Mouse (Mus musculus) midbrain, embryonic 13.5 days (tissue): ENCODE results near the gene Arf1. TPM values are rescaled to one million over a fixed set of nuclear protein-coding genes. Genes with fewer than 3 reads are reported as not detected.

Source experiments
- ATAC-seq: fragments of 200-750 bp; cut with Nextera tagmentation; 2 replicates; pipeline ENCODE4 v1.8.0; 2017; ENCODE audit warnings: mild to moderate bottlenecking, moderate TSS enrichment, moderate library complexity
- H3K27ac ChIP-seq: fragments of 300-500 bp; sonication (generic); 2 replicates; pipeline ENCODE4 v1.5.1; 2015; ENCODE audit warnings: inconsistent platforms, mild to moderate bottlenecking, moderate library complexity
- H3K27me3 ChIP-seq: fragments of 300-500 bp; sonication (generic); 2 replicates; pipeline ENCODE4 v1.6.1; 2015; ENCODE audit warnings: mild to moderate bottlenecking, inconsistent platforms
- H3K36me3 ChIP-seq: fragments of 300-500 bp; sonication (generic); 2 replicates; pipeline ENCODE4 v1.6.1; 2015; ENCODE audit warnings: mild to moderate bottlenecking, inconsistent platforms
- H3K4me1 ChIP-seq: fragments of 300-500 bp; sonication (generic); replicated peaks from 2 replicates; pipeline ENCODE4 v1.6.1; 2015; ENCODE audit warnings: inconsistent platforms
- H3K4me2 ChIP-seq: fragments of 300-500 bp; sonication (generic); replicated peaks from 2 replicates; pipeline ENCODE4 v1.6.1; 2015; ENCODE audit warnings: moderate library complexity, mild to moderate bottlenecking, inconsistent platforms
- H3K4me3 ChIP-seq: fragments of 300-500 bp; sonication (generic); replicated peaks from 2 replicates; pipeline ENCODE4 v1.5.1; 2015; ENCODE audit warnings: mild to moderate bottlenecking, inconsistent platforms
- H3K9ac ChIP-seq: fragments of 300-500 bp; sonication (generic); replicated peaks from 2 replicates; pipeline ENCODE4 v1.6.1; 2015; ENCODE audit warnings: mild to moderate bottlenecking, inconsistent platforms
- H3K9me3 ChIP-seq: fragments of 300-500 bp; sonication (generic); 2 replicates; pipeline ENCODE4 v1.6.1; 2016; ENCODE audit warnings: mild to moderate bottlenecking, inconsistent platforms
- WGBS: fragments of 180-500 bp; shearing (Covaris S2); methylation state at CpG from one replicate; pipeline ENCODE4 v1.1.7; 2015; 5-methylcytosine and 5-hydroxymethylcytosine counted together
- polyA plus RNA-seq: library from polyadenylated mRNA; unstranded; fragments of >200 nt; fragmentation: Nextera tagmentation; extraction: Ambion mirVana; gene quantifications from 2 replicates; pipeline ENCODE4 v1.2.1, GENCODE M21; 2015

Arf1 gene
- 602 and 607 TPM in 2 replicates for polyA plus RNA-seq

- H3K36me3 ChIP-seq = no peaks in the 10 kb centered on the region; the same call in 1 of the 2 replicates
- 5% methylated on average over 55 of the region's 59 CpGs for WGBS
- H3K27ac ChIP-seq = peak within 1 kb of the TSS; percentile 95
- H3K9ac ChIP-seq = peak within 1 kb of the TSS; percentile 99
- H3K4me2 ChIP-seq = peak within 1 kb of the TSS; percentile 98
- peak within 1 kb of the TSS; percentile 100 for H3K4me3 ChIP-seq
- peak; percentile 95 for ATAC-seq
- no peaks in the 10 kb centered on the region for H3K27me3 ChIP-seq
- peaks cover 44% of the 10 kb centered on the region for H3K4me1 ChIP-seq
- no peaks in the 10 kb centered on the region for H3K9me3 ChIP-seq
These were observed at the start of gene Arf1 for GRCm38 (mm10) chr11:59228122-59228953. Gene Arf1 (minus strand): TSS chr11:59228270.

GRCm38 (mm10) chr11:59276877-59277276 is 48.8 kb upstream of the Arf1 start:
- no peaks in the 10 kb centered on the region for H3K4me1 ChIP-seq
- no peaks in the 10 kb centered on the region for H3K36me3 ChIP-seq
- H3K4me3 ChIP-seq = no peak overlapping the region
- no peak for ATAC-seq
- H3K9me3 ChIP-seq = no peaks in the 10 kb centered on the region
- WGBS = 40% methylated on average over 2 of the region's 2 CpGs
- no peak overlapping the region for H3K9ac ChIP-seq
- H3K4me2 ChIP-seq = no peak overlapping the region
- H3K27me3 ChIP-seq = peaks cover 56% of the 10 kb centered on the region
- no peak overlapping the region for H3K27ac ChIP-seq

GRCm38 (mm10) chr11:59274184-59274583 is 46.1 kb upstream of the Arf1 start:
- Histone ChIP-seq H3K4me1 (no peaks in the 10 kb centered on the region), H3K27ac (no peak overlapping the region), H3K4me3 (no peak overlapping the region), H3K27me3 (peaks cover 48% of the 10 kb centered on the region), H3K36me3 (no peaks in the 10 kb centered on the region), H3K9me3 (0 out of 2 replicates have a peak, but pooled peaks cover 2% of the 10 kb centered on the region), H3K9ac (no peak overlapping the region), H3K4me2 (no peak overlapping the region)
- WGBS = 85% methylated on average over 3 of the region's 3 CpGs
- no peak for ATAC-seq

- Histone ChIP-seq H3K36me3 (no peaks in the 10 kb centered on the region), H3K27me3 (peaks cover 61% of the 10 kb centered on the region), H3K4me1 (peaks cover 22% of the 10 kb centered on the region), H3K27ac (no peak overlapping the region), H3K4me3 (no peak overlapping the region), H3K9me3 (peaks cover 5% of the 10 kb centered on the region; the same call in 1 of the 2 replicates), H3K4me2 (no peak overlapping the region), H3K9ac (no peak overlapping the region)
- no peak for ATAC-seq
- 20% methylated on average over 6 of the region's 6 CpGs for WGBS
These were observed 38.7 kb upstream of the Arf1 start for GRCm38 (mm10) chr11:59266727-59267126.

GRCm38 (mm10) chr11:59265154-59265813 is 37.2 kb upstream of the Arf1 start:
- 0 out of 2 replicates have a peak, but pooled peaks have one; percentile 7 for ATAC-seq
- H3K4me2 ChIP-seq = no peak overlapping the region
- H3K4me3 ChIP-seq = no peak overlapping the region
- H3K9me3 ChIP-seq = peaks cover 5% of the 10 kb centered on the region; the same call in 1 of the 2 replicates
- H3K36me3 ChIP-seq = no peaks in the 10 kb centered on the region
- H3K4me1 ChIP-seq = peaks cover 22% of the 10 kb centered on the region
- WGBS = 53% methylated on average over 8 of the region's 8 CpGs
- peak overlapping the region; percentile 7; the same call in 1 of the 2 replicates for H3K27ac ChIP-seq
- H3K27me3 ChIP-seq = peaks cover 70% of the 10 kb centered on the region
- H3K9ac ChIP-seq = no peak overlapping the region

GRCm38 (mm10) chr11:59264593-59264992 is 36.5 kb upstream of the Arf1 start:
- Histone ChIP-seq H3K9ac (peak overlapping the region; percentile 72), H3K27ac (peak overlapping the region; percentile 74), H3K4me1 (peaks cover 22% of the 10 kb centered on the region), H3K9me3 (peaks cover 3% of the 10 kb centered on the region; the same call in 1 of the 2 replicates), H3K36me3 (no peaks in the 10 kb centered on the region), H3K4me3 (peak overlapping the region; percentile 50), H3K4me2 (peak overlapping the region; percentile 75), H3K27me3 (peaks cover 77% of the 10 kb centered on the region)
- peak; percentile 66 for ATAC-seq
- WGBS = 1% methylated on average over 8 of the region's 8 CpGs

- Histone ChIP-seq H3K4me1 (peaks cover 22% of the 10 kb centered on the region), H3K9ac (peak overlapping the region; percentile 72), H3K4me3 (peak overlapping the region; percentile 50), H3K27me3 (peaks cover 77% of the 10 kb centered on the region), H3K36me3 (no peaks in the 10 kb centered on the region), H3K9me3 (peaks cover 3% of the 10 kb centered on the region; the same call in 1 of the 2 replicates), H3K4me2 (peak overlapping the region; percentile 75), H3K27ac (peak overlapping the region; percentile 74)
- WGBS = under 1% methylated on average over 56 of the region's 56 CpGs
- ATAC-seq = peak; percentile 92
These were observed 35.9 kb upstream of the Arf1 start for GRCm38 (mm10) chr11:59263870-59264563.

GRCm38 (mm10) chr11:59262308-59262707 is 34.2 kb upstream of the Arf1 start:
- Histone ChIP-seq H3K36me3 (no peaks in the 10 kb centered on the region), H3K9ac (no peak overlapping the region), H3K4me3 (no peak overlapping the region), H3K4me1 (peaks cover 22% of the 10 kb centered on the region), H3K9me3 (no peaks in the 10 kb centered on the region), H3K4me2 (no peak overlapping the region), H3K27me3 (peaks cover 66% of the 10 kb centered on the region), H3K27ac (no peak overlapping the region)
- no peak for ATAC-seq

GRCm38 (mm10) chr11:59260706-59261493 is 32.8 kb upstream of the Arf1 start:
- Histone ChIP-seq H3K9me3 (no peaks in the 10 kb centered on the region), H3K9ac (no peak overlapping the region), H3K4me1 (peaks cover 22% of the 10 kb centered on the region), H3K4me2 (no peak overlapping the region), H3K27me3 (peaks cover 61% of the 10 kb centered on the region), H3K27ac (no peak overlapping the region), H3K36me3 (no peaks in the 10 kb centered on the region), H3K4me3 (no peak overlapping the region)
- WGBS = 81% methylated on average over 10 of the region's 10 CpGs
- ATAC-seq = no peak

GRCm38 (mm10) chr11:59259647-59260046 is 31.6 kb upstream of the Arf1 start:
- 89% methylated on average over 7 of the region's 7 CpGs for WGBS
- Histone ChIP-seq H3K4me2 (no peak overlapping the region), H3K36me3 (no peaks in the 10 kb centered on the region), H3K27me3 (peaks cover 49% of the 10 kb centered on the region), H3K9me3 (no peaks in the 10 kb centered on the region), H3K4me1 (peaks cover 12% of the 10 kb centered on the region), H3K27ac (no peak overlapping the region), H3K9ac (no peak overlapping the region), H3K4me3 (no peak overlapping the region)
- ATAC-seq = no peak

- Histone ChIP-seq H3K36me3 (no peaks in the 10 kb centered on the region), H3K9me3 (no peaks in the 10 kb centered on the region), H3K27me3 (peaks cover 25% of the 10 kb centered on the region), H3K4me2 (no peak overlapping the region), H3K27ac (no peak overlapping the region), H3K9ac (no peak overlapping the region), H3K4me1 (no peaks in the 10 kb centered on the region), H3K4me3 (no peak overlapping the region)
- WGBS = 77% methylated on average over 10 of the region's 10 CpGs
- ATAC-seq = no peak
These were observed 20.0 kb upstream of the Arf1 start for GRCm38 (mm10) chr11:59248101-59248500.
